Mouse (Mus musculus): ENCODE data around the gene Zfp358. TPM values are rescaled to one million over a fixed set of nuclear protein-coding genes. Genes with fewer than 3 reads are reported as not detected.

The Zfp358 gene
- total RNA-seq (2015; ENCODE audit: low replicate concordance), result 2.1 and 3.8 TPM in 2 replicates
- total RNA-seq (2017; ENCODE audit: low replicate concordance), result 0.17 and 1.1 TPM in 2 replicates

DNA sequence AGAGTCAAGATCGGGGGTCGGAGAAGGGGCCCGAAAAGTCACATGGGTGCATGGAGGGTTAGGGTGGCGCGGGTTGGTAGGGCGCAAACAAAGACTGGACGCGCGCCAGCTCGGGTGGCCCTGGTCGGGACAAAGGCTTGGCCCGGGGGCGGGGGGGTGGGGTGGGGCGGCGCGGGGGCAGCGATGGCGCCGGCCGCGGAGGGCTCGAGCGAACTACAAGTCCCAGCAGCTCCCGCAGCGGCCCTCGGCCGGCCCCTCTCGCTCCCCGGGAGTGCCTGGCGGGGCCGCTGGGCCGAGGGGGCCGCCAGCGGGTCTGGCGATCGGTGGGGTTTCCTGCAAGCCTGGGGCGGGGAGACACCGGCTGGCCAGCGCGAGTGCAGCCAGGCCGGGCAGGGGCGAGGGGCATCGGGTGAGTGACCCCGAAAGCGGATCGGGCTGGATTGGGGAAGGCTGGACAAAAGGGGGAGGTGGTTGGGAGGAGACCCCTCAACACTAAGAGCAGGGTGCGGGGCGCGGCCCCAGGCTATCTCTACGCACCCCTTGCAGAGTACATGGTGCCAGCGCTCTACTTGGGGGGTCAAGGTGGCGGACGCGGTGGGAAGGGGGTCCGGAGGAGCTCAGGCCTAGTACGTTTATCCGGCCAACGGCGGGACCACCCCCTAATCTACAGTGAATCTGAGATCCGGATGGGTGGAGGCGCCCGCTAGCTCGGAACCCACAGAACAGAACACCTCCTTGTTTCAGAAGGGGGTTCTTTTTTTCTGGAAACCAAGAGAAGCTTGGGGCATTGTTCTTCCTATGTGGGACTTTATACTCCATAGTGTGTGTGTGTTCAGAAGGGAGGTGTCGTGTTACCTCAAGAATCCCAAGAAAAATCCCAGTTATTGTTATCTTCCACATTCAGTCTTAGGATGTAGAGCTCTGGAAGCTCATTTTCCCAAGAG is at the start of gene Zfp358:
Gene Zfp358, plus strand, starts transcription at position 238 of the 944 bp plus-strand sequence.
- ATAC-seq (replicated peaks; ENCODE audit: low FRiP score, poor library complexity, severe bottlenecking), result no peak

DNA sequence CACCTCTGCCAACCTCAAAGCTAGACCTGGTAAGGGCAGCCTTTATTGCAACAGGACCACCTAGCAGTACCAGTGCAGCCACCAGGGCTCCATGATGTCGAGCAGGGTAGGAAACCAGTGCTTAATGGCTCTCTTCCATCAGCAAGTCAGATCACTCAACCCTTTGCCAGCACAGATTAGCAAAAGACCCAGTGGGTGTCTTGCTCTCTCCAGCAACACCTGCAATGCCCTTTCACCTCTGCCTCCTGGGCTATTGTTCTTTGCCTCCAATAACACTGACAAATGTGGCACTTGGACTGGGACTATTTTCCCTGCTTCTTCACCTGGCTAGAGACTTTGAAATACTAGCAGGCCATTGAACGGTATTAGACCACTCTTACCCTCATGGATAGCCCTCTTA is 43.7 kb upstream of the Zfp358 start:
- no peak for ATAC-seq (replicated peaks; ENCODE audit: low FRiP score, poor library complexity, severe bottlenecking)

DNA sequence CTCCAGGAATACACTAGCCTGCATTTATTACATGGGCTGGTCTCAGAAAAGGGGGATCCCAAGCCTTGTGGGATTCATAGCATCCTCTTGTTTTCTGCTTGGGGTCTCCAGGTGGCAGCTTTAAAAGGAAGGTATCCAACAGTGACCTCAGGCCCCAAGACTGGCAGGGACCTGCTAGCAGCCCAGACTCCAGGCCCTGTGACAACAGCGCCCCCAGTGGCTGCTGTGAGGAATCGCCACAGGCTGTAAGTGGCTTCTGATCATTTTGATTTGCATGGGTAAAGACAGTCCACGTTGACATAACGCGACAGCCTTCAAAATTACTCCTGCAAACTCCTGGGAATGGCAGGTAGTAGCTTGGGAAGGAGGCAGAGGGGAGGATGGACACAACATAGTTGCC is 42.3 kb upstream of the Zfp358 start:
- ATAC-seq (replicated peaks; ENCODE audit: low FRiP score, poor library complexity, severe bottlenecking), result peak; percentile 57

GRCm38 (mm10) chr8:3451992-3452391 is 40.9 kb upstream of the Zfp358 start:
- ATAC-seq (replicated peaks; ENCODE audit: low FRiP score, poor library complexity, severe bottlenecking), result no peak

- ATAC-seq (replicated peaks; ENCODE audit: low FRiP score, poor library complexity, severe bottlenecking), result no peak
Observed at GRCm38 (mm10) chr8:3463248-3463647, 29.7 kb upstream of the Zfp358 start.

DNA sequence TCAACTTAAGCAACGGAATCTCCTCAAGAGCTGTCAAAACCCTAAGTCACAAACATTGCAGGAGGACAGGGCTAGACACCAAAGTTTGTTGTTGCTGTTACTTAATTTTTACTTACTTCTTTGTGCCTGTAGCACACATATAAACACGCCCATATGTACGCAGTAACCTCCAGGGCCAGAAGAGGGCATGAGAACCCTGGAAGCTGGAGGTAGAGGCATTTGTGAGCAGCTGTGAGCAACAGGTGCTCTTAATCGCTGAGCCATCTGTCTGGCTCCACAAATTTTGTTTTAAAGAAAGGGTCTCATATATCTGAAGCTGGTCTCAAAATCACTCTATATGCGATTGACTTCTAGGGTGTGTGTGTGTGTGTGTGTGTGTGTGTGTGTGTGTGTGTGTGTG is 28.6 kb upstream of the Zfp358 start:
- ATAC-seq (replicated peaks; ENCODE audit: low FRiP score, poor library complexity, severe bottlenecking), result 0 out of 2 replicates have a peak, but pooled peaks have one; percentile 39

DNA sequence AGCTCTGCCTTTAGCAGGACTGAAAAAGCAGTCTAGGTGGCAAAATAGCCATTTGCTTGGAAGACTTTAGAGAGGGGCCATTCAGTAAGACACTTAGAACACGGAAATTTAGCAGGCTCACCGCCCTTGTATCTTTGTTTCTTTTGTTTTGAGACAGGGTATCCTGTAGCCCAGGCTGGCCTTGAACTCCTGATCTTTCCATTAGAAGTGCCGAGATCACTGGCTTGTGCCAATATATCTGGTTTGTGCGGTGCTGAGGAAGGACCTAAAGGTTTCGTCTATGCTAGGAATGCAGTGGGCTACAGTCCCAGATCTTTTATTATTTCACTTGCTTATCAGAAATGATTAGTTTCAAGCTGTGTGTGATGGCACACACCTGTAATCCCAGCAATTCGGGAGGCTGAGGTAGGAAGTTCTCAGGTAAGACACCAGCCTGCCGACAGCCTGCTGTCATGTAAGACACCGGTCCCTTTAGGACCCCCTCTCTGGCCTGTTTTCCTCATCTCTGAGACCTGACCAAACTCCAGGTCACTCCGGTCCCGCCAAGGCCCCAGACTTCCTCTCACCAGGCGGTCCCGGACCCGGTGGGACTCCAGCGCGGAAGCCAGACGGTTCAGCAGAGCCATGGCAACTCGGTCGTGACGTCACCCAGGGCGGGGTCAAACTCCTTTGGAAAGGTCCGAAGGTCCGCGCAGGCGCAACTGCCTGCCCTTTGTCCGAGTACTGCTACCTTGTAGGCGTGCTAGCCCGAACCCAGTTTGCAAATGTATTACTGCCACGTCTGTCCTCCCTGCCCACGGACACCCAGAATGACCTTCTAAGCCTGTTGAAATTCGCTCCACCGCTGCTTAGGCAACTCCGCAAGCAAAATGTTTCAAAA is 25.7 kb upstream of the Zfp358 start, which contains the start of gene Pex11g:
Gene Pex11g, minus strand, starts transcription at position 675 of the 880 bp plus-strand sequence.
- peak; percentile 96 for ATAC-seq (replicated peaks; ENCODE audit: low FRiP score, poor library complexity, severe bottlenecking)

- no peak for ATAC-seq (replicated peaks; ENCODE audit: low FRiP score, poor library complexity, severe bottlenecking)
Observed at GRCm38 (mm10) chr8:3467886-3468545, 24.9 kb upstream of the Zfp358 start.

DNA sequence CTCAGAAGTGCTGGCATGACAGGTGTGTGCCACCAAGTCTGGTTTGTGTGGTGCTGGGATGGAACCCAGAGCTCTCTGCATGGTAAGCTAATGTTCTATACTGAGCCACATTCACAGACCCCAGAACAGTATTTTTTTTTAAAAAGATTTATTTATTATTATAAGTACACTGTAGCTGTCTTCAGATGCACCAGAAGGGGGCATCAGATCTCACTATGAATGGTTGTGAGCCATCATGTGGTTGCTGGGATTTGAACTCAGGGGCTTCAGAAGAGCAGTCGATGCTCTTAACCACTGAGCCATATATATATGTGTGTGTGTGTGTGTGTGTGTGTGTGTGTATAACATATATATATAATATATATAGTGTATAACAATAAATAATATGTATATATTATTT is 24.1 kb upstream of the Zfp358 start:
- no peak for ATAC-seq (replicated peaks; ENCODE audit: low FRiP score, poor library complexity, severe bottlenecking)

DNA sequence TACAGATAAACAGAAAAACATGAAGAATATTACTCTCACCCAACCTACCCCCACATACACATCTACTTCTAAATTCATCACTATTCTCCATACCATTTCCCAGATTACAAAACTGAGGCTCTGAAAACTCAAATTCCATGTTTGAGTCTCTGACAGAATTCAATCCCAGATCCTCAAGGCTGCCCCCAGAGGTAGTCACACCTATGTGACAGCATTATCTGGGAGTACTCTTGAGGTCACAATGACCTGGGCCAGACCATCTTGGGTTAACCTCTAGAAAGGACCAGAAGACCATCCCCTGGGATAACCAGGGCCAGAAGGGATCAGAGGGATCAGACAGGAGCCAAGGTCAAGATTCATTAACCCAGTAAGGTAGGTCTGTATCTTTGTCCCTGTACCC is 22.4 kb upstream of the Zfp358 start, which contains the start of gene Tex45:
Gene Tex45, plus strand, starts transcription at position 301 of the 400 bp plus-strand sequence.
- ATAC-seq (replicated peaks; ENCODE audit: low FRiP score, poor library complexity, severe bottlenecking), result no peak

DNA sequence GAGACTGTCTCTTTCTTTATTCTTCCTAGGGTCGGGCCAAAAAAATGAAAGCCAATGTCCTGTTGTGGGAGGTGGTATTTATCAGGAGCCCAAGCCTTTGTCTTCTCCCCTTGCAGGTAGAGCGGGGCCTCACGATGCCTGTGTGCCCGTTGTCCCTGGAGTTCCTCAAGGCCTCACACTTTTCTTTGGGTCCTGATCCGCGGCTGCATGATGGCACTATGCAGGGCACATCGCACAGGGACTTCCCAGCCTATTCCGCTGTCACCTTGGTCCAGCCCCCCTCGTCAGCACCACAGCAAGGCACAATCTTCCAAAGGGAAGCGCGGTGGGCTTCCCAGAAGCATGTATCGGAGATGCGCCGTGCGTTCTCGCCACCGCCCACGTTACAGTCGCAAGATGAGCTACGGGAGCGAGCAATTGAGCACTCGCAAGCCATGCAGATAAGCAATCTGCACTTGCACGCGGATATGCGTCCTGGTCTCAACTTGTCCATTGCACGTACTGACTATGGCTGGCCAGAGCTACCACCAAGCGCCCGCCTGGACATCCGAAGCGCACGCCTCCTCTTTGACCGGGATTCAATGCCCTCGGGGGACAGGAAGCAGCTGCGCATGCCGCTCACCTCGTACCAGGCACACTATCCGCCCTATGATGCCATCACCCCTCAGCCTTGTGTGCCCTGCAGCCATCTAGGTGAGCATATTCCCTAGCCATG is 17.1 kb upstream of the Zfp358 start:
- no peak for ATAC-seq (replicated peaks; ENCODE audit: low FRiP score, poor library complexity, severe bottlenecking)

GRCm38 (mm10) chr8:3480221-3480785 is 12.6 kb upstream of the Zfp358 start:
- no peak for ATAC-seq (replicated peaks; ENCODE audit: low FRiP score, poor library complexity, severe bottlenecking)

GRCm38 (mm10) chr8:3481605-3482004 is 11.3 kb upstream of the Zfp358 start:
- no peak for ATAC-seq (replicated peaks; ENCODE audit: low FRiP score, poor library complexity, severe bottlenecking)

DNA sequence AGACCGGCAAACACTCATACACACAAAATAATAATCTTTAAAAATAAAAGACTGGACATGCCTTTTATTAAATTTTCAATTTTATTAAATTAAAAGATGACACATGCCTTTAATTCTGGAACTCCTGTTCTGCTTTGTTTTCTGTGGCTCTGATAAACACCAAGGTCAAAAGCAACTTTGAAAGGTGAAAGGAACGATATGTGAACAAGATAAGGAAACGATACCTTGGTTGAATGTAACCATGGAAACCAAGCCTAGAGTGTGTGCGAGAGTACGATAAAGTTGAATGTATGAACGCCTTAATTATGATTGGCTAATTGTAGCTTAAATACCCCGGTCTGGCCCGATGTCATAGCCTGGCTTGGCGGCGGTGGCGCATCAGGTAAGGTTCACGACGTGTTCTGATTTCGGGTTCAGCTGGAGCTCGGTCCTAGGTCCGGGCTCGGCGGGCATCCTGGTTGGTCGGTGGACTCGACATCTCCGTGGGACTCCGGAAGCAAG is 10.6 kb upstream of the Zfp358 start:
- ATAC-seq (replicated peaks; ENCODE audit: low FRiP score, poor library complexity, severe bottlenecking), result no peak

GRCm38 (mm10) chr8:3483546-3483945 is 9.4 kb upstream of the Zfp358 start:
- no peak for ATAC-seq (replicated peaks; ENCODE audit: low FRiP score, poor library complexity, severe bottlenecking)

DNA sequence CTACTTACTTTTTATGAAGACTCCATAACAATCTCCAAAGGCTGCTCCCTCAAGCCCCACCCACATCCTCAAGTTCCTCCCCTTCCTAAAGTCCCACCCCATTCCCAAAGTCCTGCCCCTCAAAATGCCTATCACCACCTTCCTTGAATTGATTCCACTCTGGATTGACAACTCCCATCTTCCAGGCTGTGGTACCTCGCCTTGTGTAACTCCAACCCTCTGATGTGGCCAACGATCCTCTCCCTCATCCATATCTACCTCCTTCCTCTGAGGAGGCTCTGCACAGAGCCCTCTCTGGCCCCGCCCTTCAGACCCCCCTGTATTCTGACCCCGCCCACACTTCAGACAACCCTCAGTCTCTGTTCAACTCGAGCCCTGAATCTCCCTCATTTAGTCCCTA is 7.7 kb upstream of the Zfp358 start:
- ATAC-seq (replicated peaks; ENCODE audit: low FRiP score, poor library complexity, severe bottlenecking), result no peak

DNA sequence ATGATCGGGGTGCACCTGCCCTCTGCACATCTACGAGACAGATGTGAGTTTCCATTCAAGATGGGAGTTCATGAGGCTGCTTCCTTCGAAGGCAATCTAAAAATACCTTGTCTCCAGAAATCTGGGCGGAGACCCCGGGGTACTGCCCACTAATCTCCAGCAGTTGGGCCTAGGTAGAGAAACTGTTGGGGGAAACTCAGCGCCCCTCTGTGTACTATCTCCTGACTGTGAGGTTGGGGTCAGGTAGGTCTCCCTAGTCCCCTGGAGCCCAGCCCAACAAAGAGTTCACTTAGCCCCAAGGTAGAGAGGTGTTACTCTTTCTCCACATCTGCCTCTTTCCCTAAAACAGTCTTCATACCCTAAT is 889 bp downstream of the Zfp358 start:
- ATAC-seq (replicated peaks; ENCODE audit: low FRiP score, poor library complexity, severe bottlenecking), result no peak

- no peak for ATAC-seq (replicated peaks; ENCODE audit: low FRiP score, poor library complexity, severe bottlenecking)
Observed at GRCm38 (mm10) chr8:3495578-3496427, 2.9 kb downstream of the Zfp358 start.

Data from erythroblast, adult 5-6 weeks (primary cell).